Mouse (Mus musculus) midbrain, embryonic 13.5 days (tissue): Measurements from ENCODE around the gene Tdrd6. TPM values are rescaled to one million over a fixed set of nuclear protein-coding genes. Genes with fewer than 3 reads are reported as not detected.

Experiments
- ATAC-seq: fragments of 200-750 bp; cut with Nextera tagmentation; 2 replicates; pipeline ENCODE4 v1.8.0; 2017; ENCODE audit warnings: mild to moderate bottlenecking, moderate TSS enrichment, moderate library complexity
- H3K27ac ChIP-seq: fragments of 300-500 bp; sonication (generic); 2 replicates; pipeline ENCODE4 v1.5.1; 2015; ENCODE audit warnings: inconsistent platforms, mild to moderate bottlenecking, moderate library complexity
- H3K27me3 ChIP-seq: fragments of 300-500 bp; sonication (generic); 2 replicates; pipeline ENCODE4 v1.6.1; 2015; ENCODE audit warnings: mild to moderate bottlenecking, inconsistent platforms
- H3K36me3 ChIP-seq: fragments of 300-500 bp; sonication (generic); 2 replicates; pipeline ENCODE4 v1.6.1; 2015; ENCODE audit warnings: mild to moderate bottlenecking, inconsistent platforms
- H3K4me1 ChIP-seq: fragments of 300-500 bp; sonication (generic); replicated peaks from 2 replicates; pipeline ENCODE4 v1.6.1; 2015; ENCODE audit warnings: inconsistent platforms
- H3K4me2 ChIP-seq: fragments of 300-500 bp; sonication (generic); replicated peaks from 2 replicates; pipeline ENCODE4 v1.6.1; 2015; ENCODE audit warnings: moderate library complexity, mild to moderate bottlenecking, inconsistent platforms
- H3K4me3 ChIP-seq: fragments of 300-500 bp; sonication (generic); replicated peaks from 2 replicates; pipeline ENCODE4 v1.5.1; 2015; ENCODE audit warnings: mild to moderate bottlenecking, inconsistent platforms
- H3K9ac ChIP-seq: fragments of 300-500 bp; sonication (generic); replicated peaks from 2 replicates; pipeline ENCODE4 v1.6.1; 2015; ENCODE audit warnings: mild to moderate bottlenecking, inconsistent platforms
- H3K9me3 ChIP-seq: fragments of 300-500 bp; sonication (generic); 2 replicates; pipeline ENCODE4 v1.6.1; 2016; ENCODE audit warnings: mild to moderate bottlenecking, inconsistent platforms
- WGBS: fragments of 180-500 bp; shearing (Covaris S2); methylation state at CpG from one replicate; pipeline ENCODE4 v1.1.7; 2015; 5-methylcytosine and 5-hydroxymethylcytosine counted together
- polyA plus RNA-seq: library from polyadenylated mRNA; unstranded; fragments of >200 nt; fragmentation: Nextera tagmentation; extraction: Ambion mirVana; gene quantifications from 2 replicates; pipeline ENCODE4 v1.2.1, GENCODE M21; 2015

The Tdrd6 gene
- polyA plus RNA-seq, 1 experiment from 2014 or later: 0.30 TPM

GRCm38 (mm10) chr17:43567992-43568888, 61.9 kb downstream of the Tdrd6 start, which contains the start of gene Pla2g7:
Gene Pla2g7 (plus strand): TSS chr17:43568098.
- Histone ChIP-seq H3K36me3 (no peaks in the 10 kb centered on the region), H3K4me1 (peaks cover 15% of the 10 kb centered on the region), H3K27ac (no peak within 1 kb of the TSS), H3K9ac (peak within 1 kb of the TSS; percentile 66), H3K4me2 (peak within 1 kb of the TSS; percentile 85), H3K27me3 (no peaks in the 10 kb centered on the region), H3K9me3 (no peaks in the 10 kb centered on the region), H3K4me3 (peak within 1 kb of the TSS; percentile 52)
- WGBS: under 1% methylated on average over 34 of the region's 34 CpGs
- peak; percentile 91 for ATAC-seq

GRCm38 (mm10) chr17:43567593-43567991, 62.5 kb downstream of the Tdrd6 start:
- H3K36me3 ChIP-seq: no peaks in the 10 kb centered on the region
- peak; percentile 64; the same call in 1 of the 2 replicates for ATAC-seq
- H3K4me2 ChIP-seq: peak overlapping the region; percentile 85
- WGBS: 2% methylated on average over 12 of the region's 12 CpGs
- no peaks in the 10 kb centered on the region for H3K9me3 ChIP-seq
- H3K4me3 ChIP-seq: peak overlapping the region; percentile 52
- no peak overlapping the region for H3K27ac ChIP-seq
- H3K9ac ChIP-seq: peak overlapping the region; percentile 66
- no peaks in the 10 kb centered on the region for H3K27me3 ChIP-seq
- H3K4me1 ChIP-seq: peaks cover 15% of the 10 kb centered on the region

Other genes with a start within 250 kb of the Tdrd6 start
- 0.07 TPM in 1 of 2 replicates, not detected in the other for gene Mep1a, start 127.5 kb downstream of the Tdrd6 start, polyA plus RNA-seq
- 0.20 TPM in 1 of 2 replicates, not detected in the other for gene Ankrd66, start 86.7 kb downstream of the Tdrd6 start, polyA plus RNA-seq
- gene Pla2g7, start 62.2 kb downstream of the Tdrd6 start, polyA plus RNA-seq: 7.3 and 8.2 TPM in 2 replicates
- gene Slc25a27, start 36.9 kb upstream of the Tdrd6 start, polyA plus RNA-seq: 120 and 121 TPM in 2 replicates
- gene Cyp39a1, start 37.1 kb upstream of the Tdrd6 start, polyA plus RNA-seq: 18.7 and 18.9 TPM in 2 replicates
- 62.3 and 62.8 TPM in 2 replicates for gene Rcan2, start 171.1 kb upstream of the Tdrd6 start, polyA plus RNA-seq